Mouse (Mus musculus) CH12.LX (cell line): ENCODE results near the gene B3galt4. TPM values are rescaled to one million over a fixed set of nuclear protein-coding genes. Genes with fewer than 3 reads are reported as not detected.
A peak's percentile ranks its signal among the peaks of the same experiment; 100 is the strongest.

ENCODE experiments used
- DNase-seq: peaks from one replicate; pipeline ENCODE4 v3.0.0-alpha.2; 2013; ENCODE audit errors: extremely low read depth
- H3K27ac ChIP-seq: 2 replicates; pipeline ENCODE4 v1.5.1; 2012; ENCODE audit warnings: low read depth, mild to moderate bottlenecking, control low read depth, moderate library complexity; ENCODE audit not compliant: insufficient read depth
- H3K27me3 ChIP-seq: replicated peaks from 2 replicates; pipeline ENCODE3; 2012; ENCODE audit warnings: inconsistent platforms
- H3K36me3 ChIP-seq, 2 experiments: replicated peaks in 1 of 2; 2 replicates each; pipeline versions ENCODE3 to v1.6.1; 2012; ENCODE audit warnings: inconsistent platforms in 1 of 2, low read length in 1 of 2, mild to moderate bottlenecking in 1 of 2, mixed read lengths in 1 of 2, moderate library complexity in 1 of 2; ENCODE audit not compliant: control insufficient read depth in 1 of 2, insufficient read depth in 1 of 2
- H3K4me1 ChIP-seq, 2 experiments: 2 replicates each; pipeline ENCODE4 v1.6.1; 2012; ENCODE audit warnings: inconsistent platforms in 1 of 2, moderate library complexity in 1 of 2; ENCODE audit not compliant: insufficient read depth in 2 of 2, control insufficient read depth in 1 of 2
- H3K4me2 ChIP-seq: 2 replicates; pipeline ENCODE4 v1.6.1; 2012; ENCODE audit warnings: low read depth, mild to moderate bottlenecking, control low read depth; ENCODE audit not compliant: poor library complexity, insufficient read depth, severe bottlenecking
- H3K4me3 ChIP-seq, 3 experiments: fragments of 150-350 bp in 1 of 3; sonication (generic) in 1 of 3; replicated peaks in 1 of 3; 2 replicates each; pipeline versions ENCODE3 to v1.5.1; 2011 to 2012; ENCODE audit warnings: low read depth in 2 of 3, low read length in 2 of 3, mild to moderate bottlenecking in 2 of 3, moderate library complexity in 2 of 3, control low read depth in 1 of 3, improper control_type of control experiment in 1 of 3, inconsistent platforms in 1 of 3, mixed read lengths in 1 of 3; ENCODE audit not compliant: poor library complexity in 1 of 3
- H3K79me2 ChIP-seq: replicated peaks from 2 replicates; pipeline ENCODE4 v1.6.1; 2012; ENCODE audit warnings: mild to moderate bottlenecking, moderate library complexity; ENCODE audit not compliant: control insufficient read depth, poor library complexity, insufficient read depth, severe bottlenecking; ENCODE audit errors: extremely low read depth
- H3K9ac ChIP-seq: 2 replicates; pipeline ENCODE4 v1.6.1; 2012; ENCODE audit warnings: low read depth, mild to moderate bottlenecking, control low read depth, moderate library complexity; ENCODE audit not compliant: insufficient read depth
- H3K9me3 ChIP-seq: replicated peaks from 2 replicates; pipeline ENCODE3; 2012; ENCODE audit warnings: low read length, inconsistent platforms, mixed read lengths
- BHLHE40 ChIP-seq: IDR thresholded peaks from 2 replicates; pipeline ENCODE4 v1.6.1; 2011; ENCODE audit warnings: mild to moderate bottlenecking, low read depth, low read length, improper control_type of control experiment
- CHD1 ChIP-seq: IDR thresholded peaks from 2 replicates; pipeline ENCODE4 v1.6.1; 2012; ENCODE audit warnings: low read depth, low read length, improper control_type of control experiment, inconsistent platforms
- CHD2 ChIP-seq: IDR thresholded peaks from 2 replicates; pipeline ENCODE4 v1.6.1; 2011; ENCODE audit warnings: low read length, improper control_type of control experiment
- CTCF ChIP-seq, 2 experiments: IDR thresholded peaks in 1 of 2; conservative IDR thresholded peaks in 1 of 2; 2 replicates each; pipeline ENCODE4 v1.5.1; 2011 to 2012; ENCODE audit warnings: low read depth in 2 of 2, low read length in 2 of 2, improper control_type of control experiment in 1 of 2, inconsistent platforms in 1 of 2, mild to moderate bottlenecking in 1 of 2, moderate library complexity in 1 of 2
- E2F4 ChIP-seq: IDR thresholded peaks from 2 replicates; pipeline ENCODE4 v1.6.1; 2011; ENCODE audit warnings: low read depth, low read length, improper control_type of control experiment; ENCODE audit not compliant: insufficient replicate concordance
- ELF1 ChIP-seq: IDR thresholded peaks from 2 replicates; pipeline ENCODE4 v1.6.1; 2014; ENCODE audit warnings: low read depth, mild to moderate bottlenecking, inconsistent platforms, low read length, improper control_type of control experiment
- EP300 ChIP-seq: IDR thresholded peaks from 2 replicates; pipeline ENCODE4 v1.6.1; 2011; ENCODE audit warnings: low read length, improper control_type of control experiment
- ETS1 ChIP-seq: conservative IDR thresholded peaks from 2 replicates; pipeline ENCODE4 v1.6.1; 2012; ENCODE audit warnings: low read depth, mild to moderate bottlenecking, inconsistent platforms, low read length, improper control_type of control experiment, moderate library complexity
- GABPA ChIP-seq: IDR thresholded peaks from 2 replicates; pipeline ENCODE4 v1.6.1; 2012; ENCODE audit warnings: low read depth, low read length, improper control_type of control experiment, inconsistent platforms; ENCODE audit not compliant: insufficient replicate concordance
- HCFC1 ChIP-seq: IDR thresholded peaks from 2 replicates; pipeline ENCODE4 v1.6.1; 2012; ENCODE audit warnings: low read depth, mild to moderate bottlenecking, inconsistent platforms, low read length, improper control_type of control experiment
- IRF4 ChIP-seq: IDR thresholded peaks from 2 replicates; pipeline ENCODE4 v1.6.1; 2014; ENCODE audit warnings: low read depth, mild to moderate bottlenecking, inconsistent platforms, low read length, improper control_type of control experiment
- JUN ChIP-seq: IDR thresholded peaks from 2 replicates; pipeline ENCODE4 v1.6.1; 2011; ENCODE audit warnings: low read depth, mild to moderate bottlenecking, low read length, improper control_type of control experiment, moderate library complexity; ENCODE audit not compliant: insufficient read depth
- JUND ChIP-seq: conservative IDR thresholded peaks from 2 replicates; pipeline ENCODE4 v1.6.1; 2011; ENCODE audit warnings: low read depth, low read length, improper control_type of control experiment
- KAT2A ChIP-seq: IDR thresholded peaks from 2 replicates; pipeline ENCODE4 v1.6.1; 2012; ENCODE audit warnings: low read length, improper control_type of control experiment, inconsistent platforms; ENCODE audit not compliant: insufficient replicate concordance
- MAFK ChIP-seq: IDR thresholded peaks from 2 replicates; pipeline ENCODE4 v1.6.1; 2011; ENCODE audit warnings: low read length, improper control_type of control experiment; ENCODE audit not compliant: insufficient replicate concordance
- MAX ChIP-seq: IDR thresholded peaks from 2 replicates; pipeline ENCODE4 v1.6.1; 2011; ENCODE audit warnings: low read length, improper control_type of control experiment
- MAZ ChIP-seq: IDR thresholded peaks from 2 replicates; pipeline ENCODE4 v1.6.1; 2012; ENCODE audit warnings: low read depth, mild to moderate bottlenecking, inconsistent platforms, low read length, improper control_type of control experiment, moderate library complexity
- MEF2A ChIP-seq: IDR thresholded peaks from 2 replicates; pipeline ENCODE4 v1.6.1; 2014; ENCODE audit warnings: low read depth, mild to moderate bottlenecking, inconsistent platforms, low read length, improper control_type of control experiment, borderline replicate concordance
- MXI1 ChIP-seq: IDR thresholded peaks from 2 replicates; pipeline ENCODE4 v1.6.1; 2011; ENCODE audit warnings: mild to moderate bottlenecking, low read depth, low read length, improper control_type of control experiment
- MYC ChIP-seq: IDR thresholded peaks from 2 replicates; pipeline ENCODE4 v1.6.1; 2011; ENCODE audit warnings: low read depth, mild to moderate bottlenecking, improper control_type of control experiment, low read length
- NELFE ChIP-seq: IDR thresholded peaks from 2 replicates; pipeline ENCODE4 v1.6.1; 2011; ENCODE audit warnings: low read depth, low read length, improper control_type of control experiment
- NRF1 ChIP-seq: IDR thresholded peaks from 2 replicates; pipeline ENCODE4 v1.6.1; 2014; ENCODE audit warnings: low read depth, mild to moderate bottlenecking, inconsistent platforms, low read length, improper control_type of control experiment, moderate library complexity
- PAX5 ChIP-seq: IDR thresholded peaks from 2 replicates; pipeline ENCODE4 v1.6.1; 2012; ENCODE audit warnings: low read length, inconsistent platforms, mixed read lengths
- POLR2A ChIP-seq: IDR thresholded peaks from 2 replicates; pipeline ENCODE4 v1.6.1; 2011; ENCODE audit warnings: low read depth, mild to moderate bottlenecking, improper control_type of control experiment, low read length
- POLR2AphosphoS2 ChIP-seq: IDR thresholded peaks from 2 replicates; pipeline ENCODE4 v1.6.1; 2011; ENCODE audit warnings: low read depth, low read length, improper control_type of control experiment
- RAD21 ChIP-seq: IDR thresholded peaks from 2 replicates; pipeline ENCODE4 v1.6.1; 2011; ENCODE audit warnings: low read depth, mild to moderate bottlenecking, low read length, improper control_type of control experiment, moderate library complexity
- RCOR1 ChIP-seq: conservative IDR thresholded peaks from 2 replicates; pipeline ENCODE4 v1.6.1; 2012; ENCODE audit warnings: low read depth, mild to moderate bottlenecking, inconsistent platforms, low read length, improper control_type of control experiment
- SIN3A ChIP-seq: IDR thresholded peaks from 2 replicates; pipeline ENCODE4 v1.6.1; 2012; ENCODE audit warnings: low read length, improper control_type of control experiment, inconsistent platforms
- SMC3 ChIP-seq: IDR thresholded peaks from 2 replicates; pipeline ENCODE4 v1.6.1; 2011; ENCODE audit warnings: low read depth, low read length, improper control_type of control experiment
- TBP ChIP-seq: conservative IDR thresholded peaks from 2 replicates; pipeline ENCODE4 v1.6.1; 2011; ENCODE audit warnings: low read depth, low read length, improper control_type of control experiment
- TCF12 ChIP-seq: IDR thresholded peaks from 2 replicates; pipeline ENCODE4 v1.6.1; 2014; ENCODE audit warnings: low read depth, mild to moderate bottlenecking, inconsistent platforms, low read length, improper control_type of control experiment
- UBTF ChIP-seq: IDR thresholded peaks from 2 replicates; pipeline ENCODE4 v1.6.1; 2012; ENCODE audit warnings: low read depth, mild to moderate bottlenecking, inconsistent platforms, low read length, improper control_type of control experiment, moderate library complexity
- USF1 ChIP-seq: IDR thresholded peaks from 2 replicates; pipeline ENCODE4 v1.6.1; 2014; ENCODE audit warnings: low read depth, mild to moderate bottlenecking, inconsistent platforms, low read length, improper control_type of control experiment
- USF2 ChIP-seq: conservative IDR thresholded peaks from 2 replicates; pipeline ENCODE4 v1.6.1; 2011; ENCODE audit warnings: low read depth, low read length, improper control_type of control experiment
- ZC3H11A ChIP-seq: IDR thresholded peaks from 2 replicates; pipeline ENCODE4 v1.6.1; 2012; ENCODE audit warnings: low read depth, mild to moderate bottlenecking, inconsistent platforms, low read length, improper control_type of control experiment
- ZKSCAN1 ChIP-seq: IDR thresholded peaks from 2 replicates; pipeline ENCODE4 v1.6.1; 2012; ENCODE audit warnings: low read depth, inconsistent platforms, low read length, improper control_type of control experiment, borderline replicate concordance
- ZMIZ1 ChIP-seq: IDR thresholded peaks from 2 replicates; pipeline ENCODE4 v1.6.1; 2012; ENCODE audit warnings: low read depth, mild to moderate bottlenecking, inconsistent platforms, low read length, improper control_type of control experiment
- ZNF384 ChIP-seq: IDR thresholded peaks from 2 replicates; pipeline ENCODE4 v1.6.1; 2012; ENCODE audit warnings: low read depth, low read length, improper control_type of control experiment, inconsistent platforms
- dilution Hi-C: fragments of 300-500 bp; cut with MboI; formaldehyde crosslinking; loops from 2 replicates; pipeline ENCODE4 v1.14.3; 2020; ENCODE audit warnings: low sequenced_read_pairs; ENCODE audit not compliant: extremely low pct_unique_long_range_greater_than_20kb, extremely low pct_ligation_motif_present
- in situ Hi-C: fragments of 300-500 bp; cut with MboI; formaldehyde crosslinking; loops from 3 replicates; pipeline ENCODE4 v1.14.3; 2019; ENCODE audit warnings: low sequenced_read_pairs, low pct_ligation_motif_present, low pct_unique_long_range_greater_than_20kb, mixed read lengths
- polyA plus RNA-seq: library from polyadenylated mRNA; unstranded; fragments of >175 nt; gene quantifications from 2 replicates; pipeline ENCODE4 v1.2.1, GENCODE M21; 2012; ENCODE audit warnings: low read depth; ENCODE audit not compliant: insufficient read length
- total RNA-seq, 2 experiments: library from RNA; depleted of rRNA; stranded (reverse); fragments of 300-350 nt in 1 of 2; fragments of >200 nt in 1 of 2; gene quantifications; 2 replicates each; pipeline ENCODE4 v1.2.3; 2012 to 2014

Gene B3galt4
- total and polyA plus RNA-seq, 3 experiments, result 3.7 to 6.2 (median 5.2) TPM

DNA sequence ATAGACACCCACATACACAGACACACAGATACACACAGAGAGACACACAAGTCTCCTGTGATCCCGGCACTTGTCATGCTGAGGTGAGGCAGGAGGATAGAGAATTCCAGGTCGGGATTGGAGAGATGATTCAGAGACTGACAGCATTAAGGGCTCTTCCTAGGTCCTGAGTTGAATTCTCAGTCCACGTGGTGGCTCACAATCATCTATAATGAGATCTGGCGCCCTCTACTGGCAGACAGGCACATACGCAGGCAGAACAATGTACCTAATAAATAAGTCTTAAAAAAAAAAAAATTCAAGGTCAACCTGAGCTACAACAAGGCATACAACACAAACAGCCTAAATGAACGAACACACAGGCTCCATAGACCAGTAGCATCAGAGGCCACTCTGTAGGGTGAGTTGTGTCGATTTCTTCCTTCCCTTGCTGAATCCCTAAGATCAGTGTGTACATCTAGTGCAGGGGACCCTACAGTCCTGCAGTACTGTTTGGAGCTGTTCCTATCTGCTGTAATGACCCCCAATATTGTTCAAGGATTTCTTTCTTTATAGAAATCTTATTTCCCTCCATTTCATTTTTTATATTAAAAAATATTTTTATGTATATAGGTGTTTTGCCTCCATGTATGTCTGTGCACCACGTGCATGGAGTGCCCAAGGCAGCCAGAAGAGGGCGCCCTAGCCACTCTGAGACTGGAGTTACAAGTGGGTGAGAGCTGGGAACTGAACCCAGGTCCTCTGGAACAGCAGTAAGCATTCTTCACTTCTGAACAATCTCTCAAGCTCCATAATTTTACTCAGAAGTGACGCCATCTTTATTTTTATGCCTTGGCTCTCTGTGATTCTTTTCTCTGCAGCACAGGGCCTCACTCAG is 40.7 kb upstream of the B3galt4 start:
- dilution Hi-C loops (no loop called here), in situ Hi-C loops (loop anchor here (10.0 to 25.0 kb wide), 2 partner anchors 1393 to 1470 kb away; partner anchors contain the start of gene H2-Q10)
- H3K9ac ChIP-seq, result no peak overlapping the region
- TF ChIP-seq IRF4 (no peak), USF1 (peak; percentile 85), MXI1 (no peak), NELFE (no peak), ZKSCAN1 (no peak), ELF1 (no peak), SMC3 (peak; percentile 8; the same call in 1 of the 2 replicates), CHD2 (no peak), USF2 (peak; percentile 86), ZNF384 (peak; percentile 95), NRF1 (no peak), RCOR1 (no peak), E2F4 (no peak), UBTF (no peak), JUN (no peak), TBP (no peak), TCF12 (no peak), POLR2AphosphoS2 (no peak), BHLHE40 (peak; percentile 50), ZMIZ1 (no peak), EP300 (no peak), PAX5 (no peak), POLR2A (no peak), ETS1 (no peak), RAD21 (peak; percentile 31), GABPA (no peak), CTCF (conservative IDR thresholded peaks at IDR 0.05 in 1 of 2, IDR thresholded peaks at IDR 0.05 in 1 of 2; ENCODE audit: low read depth in 2 of 2, low read length in 2 of 2) (peak; percentile 70 to 89), JUND (no peak), SIN3A (no peak), MAFK (no peak), MAZ (no peak), KAT2A (no peak), HCFC1 (no peak), MAX (peak; percentile 62; the same call in 1 of the 2 replicates), CHD1 (no peak), MEF2A (no peak), MYC (0 out of 2 replicates have a peak, but pooled peaks have one; percentile 41), ZC3H11A (no peak)
- no peaks in the 10 kb centered on the region for H3K9me3 ChIP-seq
- no peaks in the 10 kb centered on the region for H3K27me3 ChIP-seq
- H3K4me1 ChIP-seq, result peaks cover 3 to 16% of the 10 kb centered on the region in 2 experiments
- H3K79me2 ChIP-seq, result no peaks in the 10 kb centered on the region; the same call in 1 of the 2 replicates
- H3K4me3 ChIP-seq, result no peak overlapping the region
- no peak overlapping the region for H3K27ac ChIP-seq
- DNase-seq, result peak; percentile 89
- H3K4me2 ChIP-seq, result no peak overlapping the region; the same call in 1 of the 2 replicates
- peaks cover 15 to 26% of the 10 kb centered on the region in 2 experiments for H3K36me3 ChIP-seq
